Mouse (Mus musculus) heart, adult 8-10 months (tissue): ENCODE data around the gene Gm12355. TPM values are rescaled to one million over a fixed set of nuclear protein-coding genes. Genes with fewer than 3 reads are reported as not detected.

Source experiments
- DNase-seq: peaks from one replicate; pipeline ENCODE4 v3.0.0; 2022; ENCODE audit warnings: low spot score
- total RNA-seq, 4 experiments: library from RNA; stranded (reverse); gene quantifications; 2 replicates each; pipeline ENCODE4 v1.2.4; 2022

The Gm12355 gene
- total RNA-seq, 4 experiments from 2014 or later, result 4.8 to 12.3 (median 7.9) TPM

DNA sequence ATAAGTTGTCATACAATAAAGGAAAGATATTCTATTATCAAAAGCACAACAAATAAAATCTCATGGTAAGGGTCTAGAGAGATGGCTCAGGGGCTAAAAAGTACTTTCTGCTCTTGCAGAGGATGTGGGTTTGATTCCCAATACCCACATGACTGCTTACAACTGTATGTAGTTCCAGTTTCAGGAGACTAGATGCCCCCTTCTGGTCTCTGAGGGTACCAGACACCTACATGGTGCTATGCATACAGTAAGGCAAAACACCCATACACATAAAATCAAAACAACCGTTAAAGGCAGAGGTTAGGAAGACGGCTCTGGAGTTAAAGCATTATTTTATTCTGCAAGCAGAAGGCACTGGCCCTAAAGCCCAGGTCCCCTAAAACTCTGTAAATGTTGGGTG, 21.5 kb downstream of the Gm12355 start:
- no peak for DNase-seq

DNA sequence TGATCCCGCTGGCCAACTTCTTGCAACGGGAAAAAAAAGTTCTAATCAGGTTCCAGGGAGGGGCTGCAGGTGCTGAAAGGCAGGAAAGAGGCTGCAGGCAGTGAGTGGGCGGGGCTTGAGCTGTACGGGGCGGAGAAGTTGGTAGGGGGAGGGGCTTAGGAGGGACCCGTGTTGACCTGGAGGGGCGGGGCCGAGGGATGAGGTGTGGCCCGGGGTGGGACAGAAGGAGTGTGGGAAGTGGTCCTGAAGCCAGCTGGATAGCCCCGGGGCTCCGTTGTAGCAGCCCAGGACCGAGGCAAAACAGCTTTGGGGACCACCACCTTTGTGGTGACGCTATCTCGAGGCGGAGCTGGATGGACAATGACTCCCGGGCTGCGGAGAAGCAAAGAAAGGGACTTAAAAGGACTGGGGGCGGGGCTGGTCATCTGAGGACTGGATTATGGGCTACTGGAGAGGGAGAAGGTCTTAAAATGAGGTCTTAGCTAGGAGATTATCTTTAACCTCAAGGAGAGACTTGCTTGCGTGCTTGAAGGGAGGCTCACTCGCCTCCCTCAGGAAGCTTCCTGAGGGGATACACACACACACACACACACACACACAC, 23.3 kb downstream of the Gm12355 start:
- no peak for DNase-seq

DNA sequence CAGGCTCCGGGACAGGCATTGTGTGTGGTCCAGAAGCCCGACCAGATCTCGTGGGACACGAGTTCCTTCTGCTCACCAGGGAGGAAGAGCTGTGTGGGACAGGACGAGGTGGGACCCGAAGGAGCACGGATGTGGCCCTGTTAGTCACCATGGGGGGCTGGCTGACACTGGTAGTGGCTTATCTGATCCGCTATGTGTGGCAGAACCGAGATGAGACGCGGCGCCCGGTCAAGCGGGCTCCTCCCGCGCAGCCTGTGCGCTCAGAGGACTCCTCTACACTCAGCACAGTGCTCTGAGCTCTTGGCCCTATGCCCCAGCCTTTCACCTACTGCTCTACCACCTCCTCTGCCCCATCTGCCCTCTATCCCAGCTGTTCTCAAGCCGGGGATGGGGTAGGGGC, 26.2 kb downstream of the Gm12355 start:
- DNase-seq, result no peak

DNA sequence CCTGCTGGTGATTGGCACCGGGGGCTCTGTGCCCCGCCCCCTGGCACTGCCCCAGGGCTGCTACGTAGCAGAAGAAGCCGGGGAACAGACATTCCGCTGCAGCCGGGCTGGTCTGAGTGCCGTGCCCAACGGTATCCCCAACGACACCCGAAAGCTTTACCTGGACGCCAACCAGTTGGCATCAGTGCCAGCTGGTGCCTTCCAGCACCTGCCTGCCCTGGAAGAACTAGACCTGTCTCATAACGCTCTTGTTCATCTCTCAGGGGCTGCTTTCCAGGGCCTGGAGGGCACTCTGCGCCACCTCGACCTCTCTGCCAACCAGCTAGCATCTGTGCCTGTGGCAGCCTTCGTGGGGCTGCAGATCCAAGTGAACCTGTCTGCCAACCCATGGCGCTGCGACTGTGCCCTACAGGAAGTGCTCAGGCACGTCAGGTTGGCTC, 26.6 kb downstream of the Gm12355 start:
- no peak for DNase-seq

DNA sequence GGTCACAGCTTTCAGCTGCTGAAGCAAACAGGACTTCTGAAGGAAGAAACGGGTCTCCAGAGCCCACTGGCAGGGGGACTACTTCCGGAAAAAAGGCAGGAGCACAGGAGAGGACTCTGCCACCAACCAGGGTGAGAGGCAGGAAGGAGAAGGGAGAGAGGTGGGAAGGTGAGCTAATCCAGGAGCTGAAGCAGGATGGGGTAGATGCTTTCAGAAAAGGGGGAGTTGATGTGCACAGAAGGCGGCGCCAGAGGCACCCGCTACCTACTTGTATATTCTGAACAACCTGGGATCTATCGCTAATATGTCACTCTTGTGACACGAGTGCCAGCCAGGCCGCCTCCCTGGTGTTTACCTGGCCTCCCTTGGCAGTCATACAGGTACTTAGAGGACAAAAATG, 27.5 kb downstream of the Gm12355 start, which contains the start of gene Lrrc3c:
Lrrc3c (plus strand) TSS at position 301 of the 400 bp plus-strand sequence.
- DNase-seq, result no peak

DNA sequence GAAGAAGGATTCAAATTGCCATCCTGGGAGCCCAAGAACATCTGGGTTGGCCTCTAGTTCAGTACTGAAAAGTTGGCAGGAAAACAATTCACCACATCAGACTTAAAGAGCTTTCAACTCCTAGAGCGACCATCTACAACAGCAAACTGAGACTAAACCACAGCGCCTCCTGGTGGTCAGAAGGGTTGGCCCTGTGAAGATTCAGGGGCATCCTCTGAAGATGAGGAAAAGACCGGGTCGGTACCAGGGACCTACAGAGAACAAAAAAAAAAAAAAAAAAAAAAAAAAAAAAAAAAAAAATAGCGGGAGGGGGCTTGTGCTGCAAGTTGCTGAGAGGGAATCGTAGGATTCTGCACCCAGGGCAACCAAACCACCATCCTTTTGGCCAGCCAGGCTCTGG, 28.1 kb downstream of the Gm12355 start:
- peak; percentile 46 for DNase-seq

DNA sequence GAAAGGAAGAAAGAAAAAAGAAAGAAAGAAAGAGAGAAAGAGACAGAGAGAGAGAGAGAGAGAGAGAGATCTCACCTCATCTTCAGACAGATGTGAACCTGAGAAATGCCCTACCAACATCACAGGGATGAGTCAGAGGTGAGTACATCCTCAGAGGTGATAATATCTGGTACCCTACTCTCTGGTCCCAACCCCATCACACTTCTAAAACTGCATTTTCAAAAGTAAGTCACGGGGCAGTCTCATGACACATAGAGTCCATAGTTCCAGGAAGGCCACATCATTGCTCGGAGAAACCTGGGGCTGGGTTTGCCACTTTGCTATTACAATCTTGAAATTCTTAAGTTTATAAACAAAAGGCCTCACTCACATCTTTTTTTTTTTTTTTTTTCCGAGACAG, 29.5 kb downstream of the Gm12355 start:
- DNase-seq, result no peak

DNA sequence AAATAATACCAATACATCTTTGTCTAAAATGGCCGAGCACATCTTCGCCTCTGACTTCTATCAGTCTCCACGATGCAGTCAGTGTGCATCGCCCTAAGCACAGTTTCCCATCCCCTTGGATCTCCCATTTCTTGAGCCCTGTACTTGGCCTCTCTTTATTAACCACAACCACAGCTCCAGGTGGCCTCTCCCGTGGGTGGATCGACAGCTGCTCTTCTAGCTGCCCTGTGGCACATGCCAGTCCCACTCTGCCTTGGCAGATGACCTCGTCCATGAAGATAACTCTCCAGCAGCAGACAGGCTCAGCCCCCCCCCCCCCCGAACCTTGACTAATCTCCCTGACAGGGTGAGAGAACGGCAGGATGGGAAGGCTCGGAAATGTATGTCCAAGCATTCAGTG, 30.0 kb downstream of the Gm12355 start:
- no peak for DNase-seq

DNA sequence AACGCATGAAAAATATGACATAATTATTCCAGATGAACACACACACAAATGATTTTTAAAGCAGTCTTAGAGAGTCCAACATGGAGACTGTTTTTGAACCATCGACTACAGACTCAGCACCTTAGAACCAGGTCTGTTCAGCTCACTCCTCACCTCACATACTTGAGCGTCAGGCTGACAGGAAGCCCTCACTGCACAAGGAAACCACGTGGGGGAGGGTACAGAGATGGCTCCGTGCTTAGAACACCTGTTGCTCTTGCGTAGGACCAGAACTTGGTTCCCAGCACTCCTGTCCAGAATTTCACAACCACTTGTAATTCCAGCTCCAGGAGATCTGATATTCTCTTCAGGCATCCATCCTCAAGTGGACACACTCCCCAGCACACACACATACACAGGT, 30.4 kb downstream of the Gm12355 start:
- DNase-seq, result no peak

DNA sequence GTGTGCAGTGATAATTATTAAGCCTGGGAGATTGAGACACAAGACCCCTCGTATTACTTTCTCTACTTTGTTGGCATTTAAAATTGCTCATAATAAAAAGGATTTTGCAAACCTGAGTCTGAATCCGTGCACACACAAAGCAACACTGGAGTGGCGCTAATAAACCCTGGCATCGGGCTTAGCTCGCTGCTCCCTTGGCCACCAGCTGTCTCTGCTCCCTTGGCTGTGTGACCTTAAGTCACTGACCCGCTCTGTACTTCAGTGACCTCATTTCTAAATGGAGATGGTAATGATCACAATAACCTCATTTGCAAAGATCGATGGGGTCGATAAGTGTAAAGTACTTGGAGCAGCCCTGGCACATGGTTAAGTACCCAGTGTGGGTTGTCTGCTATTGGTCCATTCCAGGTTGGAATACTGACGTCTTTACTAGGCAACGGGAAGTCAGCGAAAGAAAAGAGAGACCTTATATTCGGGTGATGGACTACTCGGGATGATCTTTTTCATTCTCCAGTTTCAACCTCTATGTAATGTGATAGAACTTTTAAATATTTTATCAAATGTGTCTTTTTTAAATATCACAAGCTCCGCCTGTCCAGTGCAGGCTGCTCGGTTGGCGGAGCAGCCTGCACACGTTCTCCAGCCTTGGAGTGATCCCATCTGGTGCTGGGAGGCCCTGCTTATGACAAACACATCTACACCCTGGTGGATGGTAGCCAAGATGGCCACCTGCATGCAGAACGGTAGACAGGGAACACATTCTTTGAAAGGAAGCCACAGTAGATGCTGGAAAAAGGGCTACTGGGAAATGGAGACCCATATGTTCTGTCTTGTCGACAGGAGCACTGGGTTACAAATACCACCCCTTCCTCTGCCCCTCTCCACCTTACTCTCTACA, 34.7 kb downstream of the Gm12355 start:
- no peak for DNase-seq

DNA sequence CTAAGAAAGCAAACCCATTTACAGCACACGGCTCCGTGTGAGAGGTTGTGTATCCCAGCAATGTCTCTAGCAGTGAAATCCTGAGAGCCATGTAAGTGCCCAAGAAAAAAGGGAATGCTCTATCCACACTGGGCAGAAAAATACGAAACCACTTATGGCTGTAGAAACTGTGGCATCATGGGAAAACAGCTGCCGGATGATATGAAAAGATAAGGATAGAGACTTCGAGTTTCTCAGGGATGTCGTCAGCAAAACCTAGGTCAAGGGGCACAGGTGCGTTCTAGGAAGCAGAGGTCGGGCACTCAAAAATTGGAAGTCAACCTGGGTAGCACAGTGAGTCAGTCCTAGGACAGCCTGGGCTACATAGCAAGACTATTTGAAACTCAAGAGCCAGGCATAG, 36.2 kb downstream of the Gm12355 start:
- DNase-seq, result no peak

DNA sequence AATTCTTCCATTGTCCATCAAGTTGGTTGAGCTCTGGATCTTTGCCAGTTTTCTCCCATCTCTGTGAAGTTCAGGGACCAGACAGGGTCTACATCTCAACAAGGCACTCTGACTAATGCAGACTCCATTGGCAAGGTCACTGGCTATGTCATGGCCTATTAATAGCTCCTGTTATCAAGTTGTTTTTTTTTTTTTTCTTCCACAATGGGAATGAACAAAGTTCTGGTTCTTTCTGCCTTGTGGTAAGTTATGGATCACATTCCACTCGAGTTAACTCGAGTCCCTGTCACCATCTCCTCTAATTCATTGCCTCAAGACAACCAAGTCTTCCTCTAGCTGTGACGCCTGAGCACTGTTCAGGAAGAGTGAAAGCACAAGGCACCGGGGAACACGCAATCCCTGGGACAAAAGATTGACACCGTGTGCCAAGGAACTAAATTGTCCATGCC, 36.6 kb downstream of the Gm12355 start:
- DNase-seq, result peak; percentile 42

DNA sequence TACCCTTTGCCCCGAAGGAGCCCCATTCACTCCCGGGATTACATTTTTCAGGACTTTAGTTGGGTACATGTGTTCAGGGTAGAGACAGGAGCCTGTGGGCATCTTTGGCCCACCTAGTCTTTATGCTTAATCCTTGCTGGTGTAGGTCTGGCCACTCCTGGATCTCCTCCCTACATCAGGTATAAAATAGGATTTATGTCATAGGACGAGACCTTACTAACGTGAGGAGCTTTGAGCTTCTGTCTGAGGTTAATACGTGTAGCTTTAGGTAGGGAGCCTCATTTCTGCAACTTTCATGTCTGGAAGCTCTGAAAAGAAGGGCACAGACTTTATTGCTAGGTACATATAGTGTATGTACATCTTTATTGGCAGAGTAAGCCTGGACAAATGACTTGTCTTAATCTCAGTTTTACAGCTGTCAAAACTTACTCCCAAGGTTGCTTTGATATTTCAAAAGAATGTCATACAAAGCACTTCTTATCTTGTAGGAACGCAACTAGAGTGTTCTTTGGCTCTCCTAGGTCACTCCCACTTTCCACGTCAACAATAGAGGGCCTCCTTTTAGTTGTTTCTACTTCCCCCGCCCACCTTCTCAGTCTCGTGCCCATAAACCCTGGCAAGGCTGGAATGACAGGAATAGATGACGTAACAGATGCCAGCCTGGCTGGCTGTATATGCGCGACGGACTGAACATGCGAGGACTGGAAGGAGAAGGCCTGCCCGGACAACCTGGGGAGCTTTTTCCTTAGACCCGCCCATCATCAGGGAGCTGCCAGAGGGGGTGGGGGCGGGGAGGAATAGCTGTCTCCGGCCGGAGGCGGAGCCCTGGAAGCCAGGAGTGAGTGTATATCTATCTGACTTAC, 37.5 kb downstream of the Gm12355 start:
- DNase-seq, result peak; percentile 83

DNA sequence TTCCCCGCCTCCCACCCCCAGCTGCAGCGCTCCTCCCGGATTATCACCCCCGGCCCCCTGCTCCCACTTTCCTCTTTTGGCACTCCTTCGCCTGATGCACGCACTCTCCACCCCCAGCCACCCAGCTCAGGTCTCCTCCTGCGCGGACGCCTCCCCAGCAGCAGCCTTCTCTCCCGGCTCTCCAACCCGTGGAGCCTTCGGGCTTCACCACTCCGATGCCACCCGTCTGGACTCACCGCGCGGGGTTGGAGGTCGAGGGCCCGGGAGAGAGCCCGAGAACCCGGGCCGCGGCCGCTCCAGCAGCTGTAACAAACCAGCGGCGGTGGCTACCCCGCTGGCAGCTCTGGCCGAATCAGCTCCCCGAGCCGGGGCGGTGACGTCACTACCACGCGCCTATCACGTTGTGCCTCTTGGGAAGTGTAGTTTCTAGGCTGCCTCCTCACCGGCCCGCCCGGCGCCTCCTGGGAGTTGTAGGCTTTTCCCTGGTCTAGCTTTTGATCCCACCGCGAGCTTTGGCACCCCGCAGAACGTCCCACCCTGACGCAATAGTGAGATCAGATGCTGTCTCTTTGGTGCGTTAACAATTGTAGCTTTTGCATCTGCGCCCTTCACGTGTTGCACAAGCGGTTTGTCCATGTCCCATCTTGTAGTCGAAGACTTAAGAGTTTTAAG, 38.4 kb downstream of the Gm12355 start, which contains the start of gene Ormdl3:
Ormdl3 (minus strand) TSS at position 477 of the 672 bp plus-strand sequence.
- DNase-seq, result peak; percentile 98

DNA sequence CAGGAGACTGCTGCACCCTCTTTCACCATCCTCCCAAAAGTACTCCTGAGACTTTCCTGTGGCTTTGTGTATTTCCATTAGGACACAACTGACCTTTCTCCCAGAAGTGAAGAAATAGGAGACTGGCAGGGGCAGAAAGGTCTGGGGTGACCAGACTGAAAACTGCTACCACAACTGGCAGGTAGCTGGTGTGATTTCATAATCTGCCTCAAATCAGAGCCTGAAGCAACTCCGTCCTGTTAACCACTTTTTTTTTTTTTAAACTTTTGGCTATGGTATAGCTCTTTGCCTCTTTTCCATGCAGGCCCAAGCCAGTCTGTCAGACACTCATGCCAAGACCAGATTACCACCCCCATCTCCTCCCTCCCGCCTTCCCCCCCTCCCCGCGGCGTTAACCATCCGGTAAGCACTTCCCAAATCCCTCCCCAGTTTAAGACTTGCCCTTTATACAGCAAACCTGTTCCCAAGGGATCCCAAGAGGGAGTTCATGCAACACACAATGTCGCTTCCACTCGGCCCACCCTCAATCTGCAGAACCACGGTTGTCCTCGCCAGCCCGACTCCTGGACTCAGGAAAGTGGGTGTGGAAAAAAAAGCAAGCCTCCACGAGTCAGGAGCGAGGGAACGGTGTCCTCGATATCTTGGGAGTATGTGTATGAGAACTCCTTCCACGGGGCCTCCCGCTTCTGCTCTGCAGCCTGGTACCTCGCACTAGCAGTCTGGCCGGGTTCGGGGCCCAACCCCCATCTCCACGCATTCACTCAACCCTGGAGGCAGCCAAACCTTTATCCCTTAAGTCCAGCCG, 39.2 kb downstream of the Gm12355 start:
- peak; percentile 42 for DNase-seq

DNA sequence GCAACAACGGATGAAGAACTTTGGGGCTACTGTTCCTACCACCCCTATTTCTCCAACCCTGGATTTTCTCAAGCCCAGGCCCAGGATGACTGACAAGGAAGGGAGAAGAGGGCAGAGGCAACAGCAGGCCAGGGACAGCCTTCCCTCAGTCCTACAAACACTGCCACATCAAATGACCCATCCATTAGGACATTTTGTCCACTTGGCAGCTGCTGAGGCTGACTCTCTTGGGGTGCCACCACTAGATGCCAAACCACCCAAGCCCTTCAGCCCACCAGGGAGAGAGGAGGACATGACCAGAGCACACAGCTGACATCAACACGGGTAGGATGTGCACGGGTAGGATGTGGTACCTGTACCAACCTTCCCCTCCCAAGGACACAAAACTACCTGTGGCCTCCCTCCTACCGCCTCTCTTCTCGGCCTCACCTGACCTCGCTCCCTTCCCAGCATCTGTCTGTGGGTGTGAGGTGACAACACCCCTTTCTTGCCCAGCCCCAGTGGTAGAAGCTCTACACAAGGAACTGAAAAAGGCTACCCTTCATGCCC, 40.8 kb downstream of the Gm12355 start:
- no peak for DNase-seq

DNA sequence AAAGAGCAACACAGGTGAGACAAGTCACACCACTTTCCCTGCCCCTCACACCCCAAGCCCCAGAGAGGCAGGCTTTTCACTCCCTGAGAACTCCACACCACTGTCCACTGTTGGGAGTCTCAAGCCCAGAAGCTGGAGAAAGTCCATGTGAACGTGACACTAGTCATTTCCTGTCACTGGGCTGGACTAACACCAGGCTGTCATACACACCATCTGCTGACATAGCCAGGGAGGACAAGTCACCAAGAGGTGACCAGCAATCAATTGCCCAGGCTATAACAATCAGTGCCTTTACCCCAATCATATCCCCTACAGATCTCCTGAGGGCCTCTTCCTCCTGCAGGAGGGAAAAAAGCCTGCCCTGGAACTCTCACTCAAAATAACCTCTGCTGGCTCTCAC, 41.3 kb downstream of the Gm12355 start:
- no peak for DNase-seq

DNA sequence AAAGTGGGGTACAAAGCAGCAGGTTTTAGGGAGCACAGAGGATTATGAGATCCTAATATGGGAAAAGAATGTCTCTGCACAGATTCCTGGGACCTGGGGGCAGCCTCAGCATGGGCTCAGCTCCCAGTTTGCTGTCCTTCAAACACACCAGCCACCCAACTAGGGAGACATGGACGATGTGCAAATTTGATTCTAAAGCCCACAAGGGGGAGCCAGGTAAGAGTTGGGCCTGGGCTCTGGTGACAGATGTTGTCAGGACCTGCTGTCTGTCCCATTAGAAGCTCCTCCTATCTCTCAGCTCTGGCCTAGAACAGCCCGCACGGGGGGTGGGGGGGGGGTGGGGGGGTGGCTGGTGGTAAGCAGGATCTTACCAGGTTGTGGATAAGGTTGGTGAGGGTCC, 41.9 kb downstream of the Gm12355 start:
- no peak for DNase-seq

DNA sequence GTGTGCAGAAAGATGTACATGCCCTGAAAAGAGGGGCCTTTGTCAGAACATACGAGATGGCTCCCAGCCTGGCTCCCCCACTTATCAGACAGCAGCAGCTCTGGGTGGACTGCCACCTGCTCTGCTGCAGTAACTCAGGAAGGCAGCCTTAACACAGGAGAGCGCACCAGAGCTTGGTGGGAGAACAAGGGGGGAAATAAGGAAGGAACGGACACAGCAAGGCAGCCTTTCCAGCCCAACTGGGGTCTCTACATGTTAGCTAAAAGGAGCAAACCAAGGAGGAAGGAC, 42.3 kb downstream of the Gm12355 start:
- DNase-seq, result no peak

DNA sequence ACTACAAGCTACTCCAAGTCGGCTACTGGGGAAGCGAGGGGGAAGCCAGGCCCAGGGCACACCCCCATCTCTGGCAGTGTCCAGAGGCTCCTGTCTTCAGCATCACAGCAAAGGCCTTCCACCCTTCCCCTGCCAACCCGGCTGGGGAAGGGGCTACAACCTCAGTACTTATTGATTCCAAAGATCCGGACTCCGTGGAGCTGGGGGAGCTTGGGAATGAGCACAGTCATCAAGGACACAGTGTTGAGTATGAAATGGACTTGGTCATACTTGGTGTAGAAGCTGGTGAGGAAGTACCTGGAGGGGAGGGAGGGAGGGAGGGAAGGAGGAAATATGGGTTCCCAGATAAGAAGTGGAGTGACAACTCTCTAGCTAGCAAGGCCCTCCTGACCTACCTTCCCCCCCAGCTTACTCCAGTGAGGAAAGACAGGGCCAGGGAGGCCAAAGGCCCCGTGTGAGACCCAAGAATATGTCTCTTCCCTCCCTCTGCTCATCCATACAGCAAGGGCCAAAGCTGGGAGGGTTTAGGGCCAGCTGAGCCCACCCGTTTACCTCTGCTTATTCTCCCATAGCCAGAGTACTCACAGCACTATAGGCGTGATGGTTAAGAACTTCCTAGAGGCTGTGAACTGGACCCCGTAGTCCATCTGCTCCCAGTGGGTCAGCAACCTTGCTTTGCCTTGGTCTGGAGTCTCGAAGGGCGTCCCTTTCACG, 42.8 kb downstream of the Gm12355 start:
- DNase-seq, result no peak
